Mouse (Mus musculus): ENCODE measurements around the gene Rnf214.

- no peak for TF ChIP-seq POLR2A (IDR thresholded peaks at IDR 0.05; ENCODE audit: extremely low read depth, insufficient read depth, low read length)
- TF ChIP-seq CTCF (IDR thresholded peaks at IDR 0.05; ENCODE audit: low read depth, low read length): no peak
Measured at GRCm38 (mm10) chr9:45870265-45870664, 36.4 kb downstream of the Rnf214 start.

All from liver, adult 2 months (tissue).